Mouse (Mus musculus): ENCODE results near the gene Sat2.
"Not testable (repeated sequence)": the region's sequence is repeated elsewhere in the genome, so short reads cannot be mapped to it uniquely, and the experiment has no call there.

The Sat2 gene

DNA sequence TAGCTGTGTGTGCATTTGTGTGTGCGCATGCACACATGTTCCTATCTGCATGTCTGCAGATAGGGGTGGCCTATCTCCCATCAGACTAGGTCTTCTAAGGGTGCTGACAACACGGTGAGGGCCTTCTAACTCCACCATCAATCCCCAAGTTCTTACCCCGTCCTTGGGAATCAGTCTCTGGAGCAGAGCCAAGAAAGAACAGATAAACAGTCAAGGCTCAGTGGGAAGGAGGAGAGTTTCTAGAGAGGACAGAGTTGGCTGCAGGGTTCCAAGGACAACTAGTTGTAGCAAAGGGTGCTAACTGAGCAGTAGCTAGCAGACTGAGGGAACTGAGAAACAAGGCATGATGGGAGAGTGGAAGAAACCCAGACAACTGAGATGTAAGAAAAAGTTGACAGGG, 20.1 kb upstream of the Sat2 start:
- DNase-seq (ENCODE audit: low spot score) = no peak

DNA sequence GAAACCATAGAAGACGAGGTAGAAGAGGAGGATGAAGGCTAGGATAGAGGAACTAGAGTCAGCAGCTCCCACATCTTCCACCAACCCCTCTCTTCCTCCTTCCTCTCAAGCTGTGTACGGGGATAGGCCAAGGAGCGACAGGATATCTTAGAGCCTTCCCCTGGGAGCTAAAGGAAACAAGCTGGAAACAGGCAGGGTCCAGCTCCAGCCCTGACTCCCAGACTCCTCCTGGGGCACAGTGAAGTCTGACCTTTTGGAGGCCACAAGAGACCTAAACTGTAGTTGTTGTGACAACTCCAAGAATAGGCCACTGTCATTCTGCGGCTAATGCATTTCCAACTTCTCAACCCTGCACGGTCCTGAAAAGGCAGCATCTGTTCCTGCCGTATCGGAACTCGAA, 18.3 kb upstream of the Sat2 start:
- no peak for DNase-seq (ENCODE audit: low spot score)

DNA sequence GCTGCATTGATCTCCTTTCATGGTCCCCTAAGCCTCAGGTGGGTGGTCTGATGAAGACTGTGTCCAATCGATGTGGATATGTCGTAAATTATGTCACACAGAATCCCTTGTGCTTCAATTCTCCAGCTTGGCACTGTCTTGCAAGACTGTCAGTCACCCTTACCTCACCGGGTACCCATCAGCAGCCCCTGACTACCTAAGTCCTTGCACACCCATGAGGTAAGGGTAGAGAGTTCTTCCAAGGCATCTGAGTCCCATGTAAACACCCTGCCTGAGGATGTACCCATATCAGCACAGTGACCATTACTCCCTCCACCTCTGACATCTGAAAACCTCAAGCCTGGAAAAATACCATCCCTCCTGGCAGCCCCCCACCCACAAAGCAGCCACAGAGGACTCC, 17.5 kb upstream of the Sat2 start:
- no peak for DNase-seq (ENCODE audit: low spot score)

DNA sequence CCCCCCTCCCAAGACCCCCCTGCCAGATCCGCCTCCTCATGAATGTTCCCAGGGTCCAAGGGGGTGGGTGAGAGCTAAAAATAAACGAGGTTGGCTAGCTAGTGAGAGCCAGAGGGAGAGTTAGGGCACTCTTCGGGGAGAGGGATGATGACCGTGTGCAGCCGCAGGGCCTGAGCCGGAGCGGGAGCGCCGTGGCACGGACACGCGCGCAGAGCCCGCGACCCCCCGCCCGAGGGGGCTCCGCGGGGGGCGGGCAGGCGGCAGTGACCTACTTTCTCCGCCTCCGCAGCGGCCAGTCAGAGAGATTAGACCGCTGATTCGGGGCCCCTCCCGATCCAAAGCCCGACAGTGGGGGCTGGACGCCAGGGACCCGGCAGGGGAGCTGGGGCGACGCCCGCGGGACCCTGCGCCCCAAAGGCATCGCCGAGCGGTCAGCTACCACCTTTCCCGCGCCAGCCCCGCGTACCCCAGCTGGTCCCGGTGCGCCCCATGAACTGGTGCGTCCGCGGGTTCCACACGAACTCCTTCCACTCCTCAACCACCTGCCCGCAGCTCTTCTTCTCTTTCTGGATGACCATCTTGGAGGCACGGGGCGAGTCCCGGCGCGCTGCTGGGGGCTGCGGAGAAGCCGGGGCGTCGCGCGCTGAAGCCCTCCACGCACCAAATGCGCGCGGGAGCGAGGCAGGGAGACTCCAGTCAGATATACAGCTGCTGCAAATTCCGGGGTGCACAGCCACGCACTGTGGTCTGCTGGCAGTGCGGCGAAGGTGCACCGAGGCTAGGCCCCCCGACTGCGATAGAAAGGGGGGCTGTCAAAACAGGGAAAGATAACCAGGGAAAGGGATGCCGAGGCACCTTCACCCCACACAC, 16.8 kb upstream of the Sat2 start:
- no peak for DNase-seq (ENCODE audit: low spot score)

DNA sequence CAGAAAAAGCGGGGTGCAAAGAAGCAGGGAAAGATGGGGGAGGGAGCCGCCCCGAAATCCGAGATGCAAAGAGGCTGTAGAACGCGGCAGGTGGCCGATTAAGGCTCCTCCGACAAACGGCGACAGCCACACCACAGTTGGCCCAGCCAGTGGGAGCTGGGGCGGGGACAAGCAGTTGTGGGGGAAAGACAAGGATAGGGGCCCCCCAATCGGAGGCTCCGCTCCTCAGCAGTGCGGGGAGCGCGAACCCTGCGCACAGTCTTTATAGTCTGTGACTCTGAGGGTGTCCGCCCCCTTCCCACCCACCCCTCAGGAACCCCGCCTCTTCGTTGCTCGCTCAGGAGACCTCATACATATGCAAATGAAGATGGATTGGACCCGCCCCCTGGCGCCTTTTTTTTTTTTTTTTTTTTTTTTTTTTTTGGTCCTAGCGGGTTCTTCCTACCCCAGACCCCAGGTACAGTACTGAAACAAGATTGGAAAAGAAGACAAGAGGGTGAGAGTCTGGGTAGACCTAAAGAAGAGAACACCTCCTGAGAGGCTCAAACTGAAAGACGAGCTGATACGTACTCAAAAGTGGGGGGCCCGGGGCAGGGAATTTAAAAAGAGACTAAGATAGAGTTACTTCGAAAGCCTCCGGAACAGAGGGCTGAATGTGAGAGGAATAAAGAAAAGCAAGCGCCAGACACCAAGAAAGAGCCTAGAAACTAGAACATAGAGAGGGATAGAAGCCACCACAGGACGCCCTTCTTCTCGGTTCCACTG, 15.9 kb upstream of the Sat2 start, which contains the start of gene Atp1b2:
TSS of gene Atp1b2 (minus strand) at position 217 of the 765 bp plus-strand sequence.
- no peak for DNase-seq (ENCODE audit: low spot score)

DNA sequence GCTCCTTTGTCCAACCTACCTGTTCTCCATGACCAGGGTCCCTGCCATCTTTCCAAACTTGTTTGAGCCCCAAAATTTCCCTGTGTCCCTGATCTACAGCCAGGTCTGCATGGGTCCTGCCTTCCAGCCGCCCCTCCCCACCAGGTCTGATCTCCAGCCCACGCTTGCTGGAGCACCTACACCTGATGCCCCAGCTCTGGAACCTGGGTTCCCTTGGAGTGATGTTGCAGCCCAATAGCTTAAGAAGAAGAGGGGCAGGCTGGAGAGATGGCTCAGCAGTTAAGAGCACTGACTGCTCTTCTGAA, 15.4 kb upstream of the Sat2 start:
- no peak for DNase-seq (ENCODE audit: low spot score)

DNA sequence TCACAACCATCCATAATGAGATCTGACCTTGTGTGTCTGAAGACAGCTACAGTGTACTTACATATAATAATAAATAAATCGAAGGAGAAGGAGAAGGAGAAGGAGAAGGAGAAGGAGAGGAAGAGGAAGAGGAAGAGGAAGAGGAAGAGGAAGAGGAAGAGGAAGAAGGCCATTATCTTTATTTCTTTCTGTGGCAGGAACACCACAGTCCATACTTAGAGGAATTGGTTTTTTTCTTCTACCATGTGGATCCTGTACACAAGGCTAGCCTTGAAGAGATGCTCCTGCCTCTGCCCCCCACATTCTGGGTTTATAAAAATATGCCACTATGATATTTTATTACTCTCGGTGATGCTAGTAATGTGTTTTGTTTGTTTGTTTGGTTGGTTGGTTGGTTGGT, 15.0 kb upstream of the Sat2 start:
- no peak for DNase-seq (ENCODE audit: low spot score)

DNA sequence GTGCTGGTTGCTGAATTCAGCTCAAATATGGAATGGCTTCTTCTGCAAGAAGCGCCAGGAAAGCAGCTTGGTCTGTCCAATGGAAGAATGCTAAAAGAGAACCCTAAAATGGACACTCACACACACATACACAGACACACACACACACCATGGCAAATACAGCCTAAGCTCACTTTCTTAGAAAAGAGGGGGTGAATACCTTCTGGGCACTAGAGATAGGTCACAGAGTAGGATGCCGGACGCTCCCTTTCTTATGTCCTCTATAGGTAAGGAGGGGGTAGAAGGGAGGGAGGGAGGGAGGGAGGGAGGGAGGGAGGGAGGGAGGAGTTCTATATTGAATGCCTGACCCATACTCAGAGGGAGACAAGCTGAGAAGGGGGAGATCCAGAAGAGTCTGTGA, 13.3 kb upstream of the Sat2 start:
- DNase-seq (ENCODE audit: low spot score) = no peak

DNA sequence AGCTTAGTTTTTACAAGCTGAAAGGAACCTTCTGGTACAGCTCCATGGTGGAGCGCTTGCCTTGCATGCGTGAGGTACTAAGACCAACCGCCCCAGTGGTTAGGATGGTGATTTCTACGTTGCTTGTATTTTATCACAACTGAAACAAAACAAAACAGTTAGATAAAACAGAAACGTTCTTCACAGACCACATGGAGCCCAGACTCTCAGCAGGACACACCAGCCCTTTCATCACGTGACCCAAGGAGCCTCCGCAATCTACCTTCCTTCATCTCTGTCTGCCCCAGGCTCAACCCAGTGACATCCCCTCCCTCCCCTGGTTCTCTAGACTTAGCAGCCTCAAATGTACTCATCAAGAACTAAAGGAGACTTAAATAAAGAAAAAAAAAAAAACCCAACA, 12.4 kb upstream of the Sat2 start:
- no peak for DNase-seq (ENCODE audit: low spot score)

DNA sequence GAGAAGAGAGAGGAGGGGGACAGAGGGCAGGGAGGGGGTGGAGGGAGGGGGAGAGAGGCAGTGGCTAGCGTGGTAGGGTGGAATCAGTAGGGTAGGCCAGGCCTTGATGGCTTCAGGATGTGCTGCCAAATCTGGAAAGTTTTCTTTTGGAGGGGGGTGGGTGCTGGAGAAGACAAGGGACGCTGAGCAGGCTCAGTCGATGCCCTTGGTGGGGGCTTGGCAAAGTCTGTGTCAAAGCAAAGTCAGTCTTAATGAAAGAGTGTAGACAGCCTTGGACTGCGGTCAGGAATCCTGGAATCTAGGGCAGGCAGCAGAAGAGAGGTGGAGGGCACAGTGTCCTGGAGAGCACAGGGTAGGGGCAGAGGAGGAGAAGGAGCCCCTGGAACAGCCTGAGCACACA, 10.9 kb upstream of the Sat2 start:
- no peak for DNase-seq (ENCODE audit: low spot score)

DNA sequence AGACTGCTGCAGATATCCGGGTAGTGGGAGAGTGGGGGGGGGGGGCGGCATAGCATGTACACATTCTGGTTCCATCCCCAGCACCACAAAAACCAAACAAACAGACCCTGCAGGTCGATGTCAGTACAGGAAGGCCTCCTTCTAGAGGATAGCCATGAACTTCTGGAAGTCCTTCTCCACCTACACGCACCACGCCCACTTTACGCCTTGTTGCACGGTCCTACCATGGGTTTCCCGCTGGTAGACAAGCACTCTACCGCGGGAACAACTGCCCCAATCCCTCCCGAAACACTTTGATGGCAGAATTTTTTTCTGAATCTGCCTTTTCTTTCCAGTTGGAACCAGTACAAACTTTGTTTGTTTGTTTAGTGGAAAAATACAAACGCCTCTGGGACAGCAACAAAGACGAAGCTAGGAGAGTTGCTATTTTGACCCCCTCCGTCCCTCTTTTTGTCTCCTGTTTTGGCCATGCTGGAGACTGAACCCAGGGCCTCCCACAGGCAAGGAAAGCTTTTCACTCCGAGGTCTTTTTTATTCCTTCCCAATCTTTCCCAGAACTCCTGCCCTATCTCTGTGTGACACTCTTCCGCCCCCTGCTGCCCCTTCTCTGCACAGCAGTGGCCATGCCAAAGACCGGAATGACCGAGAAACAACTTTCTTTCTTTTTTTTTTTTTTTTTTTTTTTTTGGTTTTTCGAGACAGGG, 8.1 kb upstream of the Sat2 start:
- DNase-seq (ENCODE audit: low spot score) = peak; percentile 78

DNA sequence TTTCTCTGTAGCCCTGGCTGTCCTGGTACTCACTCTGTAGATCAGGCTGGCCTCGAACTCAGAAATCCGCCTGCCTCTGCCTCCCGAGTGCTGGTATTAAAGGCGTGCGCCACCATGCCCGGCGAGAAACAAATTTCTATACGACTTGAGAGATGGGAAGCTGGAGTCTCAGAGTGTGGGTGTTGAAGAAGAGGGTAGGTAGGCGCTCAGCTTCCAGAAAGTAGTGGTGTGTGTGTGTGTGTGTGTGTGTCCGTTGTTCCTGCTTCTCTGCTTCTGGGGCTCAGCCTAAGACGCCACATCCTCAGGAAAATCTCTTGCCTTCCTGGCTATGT, 7.6 kb upstream of the Sat2 start:
- not testable (repeated sequence) for DNase-seq (ENCODE audit: low spot score)

DNA sequence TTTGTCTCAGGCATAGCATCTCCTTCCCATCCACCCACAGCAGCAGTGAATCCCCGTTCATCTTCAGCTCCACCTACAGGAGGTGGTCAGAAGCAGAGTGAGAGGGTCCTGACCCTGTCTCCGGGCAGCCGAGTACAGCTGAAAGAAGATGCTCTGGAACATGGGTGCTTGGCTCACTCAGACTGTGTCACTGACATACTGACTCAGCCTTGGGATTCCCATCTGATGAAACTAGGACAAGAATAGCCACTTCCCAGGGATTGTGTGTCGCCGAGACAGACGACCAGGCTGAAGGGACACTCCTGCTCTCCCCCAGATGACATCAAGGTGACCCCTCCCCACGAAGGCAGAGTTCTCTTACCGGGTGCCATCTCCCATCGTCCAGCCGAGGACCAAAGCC, 5.0 kb upstream of the Sat2 start:
- DNase-seq (ENCODE audit: low spot score) = no peak

DNA sequence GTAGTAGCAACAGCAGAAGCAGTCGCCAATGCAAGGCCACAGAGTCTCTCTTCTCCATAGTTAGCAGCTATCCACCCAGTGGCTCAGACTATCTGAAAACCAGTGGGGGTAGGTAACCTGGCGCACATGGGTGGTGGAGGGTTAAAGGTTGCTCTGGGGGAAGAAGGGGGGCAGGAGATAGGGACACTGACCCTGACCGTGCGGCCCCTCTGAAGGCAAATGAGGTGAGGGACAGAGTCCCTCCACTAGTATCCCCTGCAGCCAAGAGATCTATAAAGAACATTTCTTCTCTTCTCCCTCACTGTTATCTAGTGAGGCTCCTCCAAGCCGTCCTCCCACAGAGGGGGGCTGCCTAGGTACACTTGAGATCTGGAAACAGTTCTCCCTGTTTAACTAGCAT, 4.0 kb upstream of the Sat2 start, which contains the start of gene Shbg:
TSS of gene Shbg (minus strand) at position 101 of the 400 bp plus-strand sequence.
- DNase-seq (ENCODE audit: low spot score) = no peak

DNA sequence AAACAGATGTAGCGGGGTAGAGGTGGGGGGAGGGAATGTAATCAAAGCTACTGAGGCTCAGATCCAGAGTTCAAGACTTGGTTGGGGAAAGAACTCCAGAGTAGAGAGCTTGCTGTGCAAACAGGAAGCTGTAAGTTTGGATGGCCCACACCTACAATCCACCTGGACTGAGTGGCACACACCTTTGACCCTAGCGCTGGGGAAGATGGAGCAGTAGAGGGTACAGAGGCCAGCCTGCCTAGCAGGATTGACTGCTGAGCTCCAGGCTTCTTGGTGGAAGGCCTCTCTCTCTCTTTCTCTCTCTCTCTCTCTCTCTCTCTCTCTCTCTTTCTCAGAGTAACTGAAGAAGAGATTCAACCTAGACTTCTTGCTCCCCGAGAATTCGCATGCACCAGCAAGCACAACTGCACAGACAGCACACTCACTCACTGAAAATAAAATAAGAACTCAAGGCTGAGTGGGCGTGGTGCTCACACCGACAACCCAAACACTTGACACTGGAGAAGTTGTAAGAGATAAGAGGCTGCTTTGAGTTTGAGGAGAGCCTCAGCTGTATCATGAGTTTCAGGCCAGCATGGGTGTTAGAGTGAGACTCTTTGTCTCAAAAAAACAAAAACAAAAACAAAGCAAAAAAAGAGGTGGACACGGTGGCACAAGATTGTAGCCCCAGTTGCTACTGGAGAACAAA, 1.3 kb upstream of the Sat2 start:
- no peak for DNase-seq (ENCODE audit: low spot score)

DNA sequence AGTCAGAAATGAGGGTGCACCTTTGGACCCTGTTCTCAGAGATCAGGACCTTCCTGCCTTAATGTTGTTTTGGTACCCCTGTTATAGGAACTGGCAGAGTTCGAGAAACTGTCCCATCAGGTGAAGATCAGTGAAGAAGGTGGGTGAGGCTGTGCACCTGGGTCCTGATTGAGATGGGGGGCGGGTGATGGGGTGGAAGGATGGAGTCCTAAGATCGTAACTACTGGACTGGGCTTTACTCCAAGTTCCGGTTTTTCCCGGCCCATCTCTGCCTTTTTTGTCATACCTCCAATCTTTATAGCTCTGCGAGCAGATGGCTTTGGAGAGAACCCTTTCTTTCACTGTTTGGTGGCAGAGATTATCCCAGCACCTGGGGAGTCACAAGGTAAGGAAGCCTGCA, 582 bp downstream of the Sat2 start:
- no peak for DNase-seq (ENCODE audit: low spot score)

DNA sequence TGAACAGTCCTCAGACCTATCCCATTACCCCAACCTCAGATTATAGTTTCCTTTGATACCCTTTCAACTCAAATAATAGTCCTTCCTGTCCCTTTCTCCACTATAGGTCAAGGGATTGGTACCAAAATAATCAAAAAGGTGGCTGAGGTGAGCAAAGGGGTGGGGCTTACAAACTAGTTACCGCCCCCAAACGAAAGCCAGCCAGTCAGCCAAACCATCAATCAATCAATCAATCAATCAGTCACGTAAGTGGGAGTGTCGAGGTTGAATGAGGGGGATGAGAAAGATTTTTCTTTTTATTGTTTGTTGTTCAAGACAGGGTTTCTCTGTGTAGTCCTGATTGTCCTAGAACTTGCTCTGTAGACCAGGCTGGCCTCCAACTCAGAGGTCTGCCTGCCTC, 1.2 kb downstream of the Sat2 start:
- DNase-seq (ENCODE audit: low spot score) = no peak

DNA sequence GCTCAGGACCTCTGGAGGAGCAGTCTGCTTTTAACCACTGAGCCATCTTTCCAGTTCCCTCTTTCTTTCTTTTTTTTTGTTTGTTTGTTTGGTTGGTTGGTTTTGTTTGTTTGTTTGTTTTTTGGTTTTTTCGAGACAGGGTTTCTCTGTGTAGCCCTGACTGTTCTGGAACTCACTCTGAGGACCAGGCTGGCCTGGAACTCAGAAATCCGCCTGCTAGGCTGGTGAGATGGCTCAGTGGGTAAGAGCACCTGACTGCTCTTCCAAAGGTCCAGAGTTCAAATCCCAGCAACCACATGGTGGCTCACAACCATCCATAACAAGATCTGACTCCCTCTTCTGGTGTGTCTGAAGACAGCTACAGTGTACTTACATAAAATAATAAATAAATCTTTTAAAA, 2.5 kb downstream of the Sat2 start:
- not testable (repeated sequence) for DNase-seq (ENCODE audit: low spot score)

DNA sequence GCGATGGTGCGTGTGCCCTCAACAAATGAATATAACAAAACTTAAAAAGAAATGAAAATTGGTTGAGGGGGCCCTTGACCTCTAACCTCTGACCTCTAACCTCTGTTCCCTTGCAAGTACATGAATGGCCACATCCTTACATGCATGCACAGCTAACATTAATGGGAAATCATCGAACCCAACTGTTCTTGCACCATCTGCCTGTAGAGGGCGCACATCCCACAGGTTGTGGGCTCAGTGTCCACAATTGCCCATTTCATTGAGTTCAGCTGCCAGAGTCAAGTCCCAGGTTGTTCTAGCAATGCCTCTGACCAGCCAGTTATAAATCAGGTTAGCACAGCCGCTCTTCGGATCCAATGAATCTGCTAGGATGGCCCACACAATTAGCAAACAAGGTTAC, 6.5 kb downstream of the Sat2 start:
- DNase-seq (ENCODE audit: low spot score) = peak; percentile 69

DNA sequence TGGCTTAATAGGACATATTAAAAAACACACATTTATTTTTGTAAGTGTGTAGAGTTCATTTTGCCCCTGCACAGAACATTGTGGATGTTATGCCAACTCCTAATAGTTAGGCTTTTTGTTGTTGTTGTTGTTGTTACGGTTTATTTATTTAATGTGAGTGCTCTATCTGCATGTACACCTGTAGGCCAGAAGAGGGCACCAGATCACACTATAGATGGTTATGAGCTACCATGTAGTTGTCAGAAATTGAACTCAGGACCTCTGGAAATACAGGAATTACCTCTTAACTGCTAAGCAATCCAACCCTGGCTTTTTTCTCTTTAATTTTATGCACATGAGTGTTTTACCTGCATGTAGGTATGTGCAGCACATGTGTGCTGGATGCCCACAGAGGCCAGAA, 8.0 kb downstream of the Sat2 start:
- DNase-seq (ENCODE audit: low spot score) = no peak

DNA sequence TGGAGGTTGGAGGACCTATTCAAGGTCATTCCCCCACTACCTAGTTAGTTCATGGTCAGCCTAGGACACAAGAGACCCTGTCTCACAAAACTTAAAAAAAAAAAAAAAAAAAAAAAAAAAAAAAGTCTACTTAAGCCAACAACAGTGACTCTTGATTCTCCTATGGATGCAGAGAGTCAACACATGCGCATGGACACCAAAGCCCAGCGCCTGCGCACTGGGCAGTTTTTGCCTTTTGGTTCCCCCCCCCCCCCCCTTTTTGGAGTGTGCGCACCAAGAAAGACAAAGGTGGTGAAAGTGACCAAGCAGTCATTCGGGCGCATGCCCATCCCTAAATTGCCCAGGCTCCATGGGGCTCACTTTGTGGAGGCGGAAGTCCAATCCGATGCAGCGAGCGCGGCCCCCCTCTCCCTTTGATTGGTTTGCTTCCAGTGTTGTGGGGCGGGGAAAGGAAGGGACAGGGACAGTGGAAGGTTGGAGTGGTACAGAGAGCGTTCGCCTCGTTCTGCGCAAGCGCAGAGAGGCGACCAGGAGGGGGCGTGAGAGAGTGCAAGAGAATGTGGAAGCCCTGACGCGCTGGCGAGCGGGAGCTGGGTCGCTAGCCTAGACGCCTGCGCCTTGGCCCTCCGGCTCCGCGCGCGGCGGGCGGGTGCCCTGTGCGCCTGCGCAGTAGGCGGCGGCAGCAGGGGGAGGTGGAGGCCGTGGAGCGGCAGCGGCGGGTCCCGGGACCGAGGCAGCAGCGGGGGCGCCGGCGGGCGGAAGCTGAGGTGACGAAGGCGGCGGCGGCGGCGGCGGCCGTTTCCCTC, 10.7 kb downstream of the Sat2 start, which contains the start of gene Fxr2:
TSS of gene Fxr2 (plus strand) at position 707 of the 806 bp plus-strand sequence.
- peak; percentile 100 for DNase-seq (ENCODE audit: low spot score)
